Mouse (Mus musculus) liver, postnatal 0 days (tissue): ENCODE measurements at regions not wholly inside any gene's neighbourhood (a gene's known extent, or its start where the extent isn't known, plus 50 kb on each side); places are given as distances from the start of the nearest gene placed in this dataset.

Source experiments
- ATAC-seq: fragments of 200-750 bp; cut with Nextera tagmentation; 2 replicates; pipeline ENCODE4 v1.8.0; 2017; ENCODE audit warnings: mild to moderate bottlenecking, moderate library complexity
- DNase-seq: peaks from one replicate; pipeline ENCODE4 v3.0.0-alpha.2; 2016
- H3K27ac ChIP-seq: fragments of 300-500 bp; sonication (generic); 2 replicates; pipeline ENCODE4 v1.5.1; 2014; ENCODE audit warnings: antibody characterized with exemption, moderate library complexity, mild to moderate bottlenecking, low read depth
- H3K27me3 ChIP-seq: fragments of 300-500 bp; sonication (generic); 2 replicates; pipeline ENCODE4 v1.6.1; 2014; ENCODE audit warnings: low read length, control low read depth, mixed read lengths; ENCODE audit not compliant: insufficient read depth
- H3K36me3 ChIP-seq: fragments of 300-500 bp; sonication (generic); replicated peaks from 2 replicates; pipeline ENCODE4 v1.6.1; 2014; ENCODE audit warnings: mild to moderate bottlenecking, control low read depth, low read length, moderate library complexity, mixed read lengths; ENCODE audit not compliant: insufficient read depth
- H3K4me1 ChIP-seq: fragments of 300-500 bp; sonication (generic); 2 replicates; pipeline ENCODE4 v1.6.1; 2014; ENCODE audit warnings: antibody characterized with exemption, mild to moderate bottlenecking, control low read depth; ENCODE audit not compliant: insufficient read depth
- H3K4me2 ChIP-seq: fragments of 300-500 bp; sonication (generic); 2 replicates; pipeline ENCODE4 v1.6.1; 2014; ENCODE audit warnings: low read depth, mild to moderate bottlenecking, low read length, moderate library complexity, mixed read lengths
- H3K4me3 ChIP-seq: fragments of 300-500 bp; sonication (generic); 2 replicates; pipeline ENCODE4 v1.5.1; 2014; ENCODE audit warnings: low read depth, low read length
- H3K9ac ChIP-seq: fragments of 300-500 bp; sonication (generic); replicated peaks from 2 replicates; pipeline ENCODE4 v1.6.1; 2014; ENCODE audit warnings: mild to moderate bottlenecking, moderate library complexity
- H3K9me3 ChIP-seq: fragments of 300-500 bp; sonication (generic); 2 replicates; pipeline ENCODE4 v1.6.1; 2016; ENCODE audit warnings: mild to moderate bottlenecking, control low read depth, low read length, mixed read lengths
- CTCF ChIP-seq: sonication (generic); IDR thresholded peaks from 2 replicates; pipeline ENCODE4 v1.5.1; 2016; ENCODE audit warnings: antibody characterized with exemption, low read depth
- EP300 ChIP-seq: IDR thresholded peaks from 2 replicates; pipeline ENCODE4 v1.6.1; 2016; ENCODE audit warnings: antibody characterized with exemption, low read depth, mild to moderate bottlenecking
- WGBS: fragments of 180-500 bp; shearing (Covaris S2); extraction: QIAGEN DNeasy Blood & Tissue Kit; methylation state at CpG from one replicate; pipeline ENCODE4 v1.1.7; 2014; ENCODE audit not compliant: insufficient replicate concordance; 5-methylcytosine and 5-hydroxymethylcytosine counted together

GRCm38 (mm10) chr9:115382824-115383475 is 72.7 kb upstream of the Stt3b start:
- no peaks in the 10 kb centered on the region for H3K27me3 ChIP-seq
- H3K27ac ChIP-seq = no peak overlapping the region
- H3K36me3 ChIP-seq = no peaks in the 10 kb centered on the region
- H3K4me2 ChIP-seq = no peak overlapping the region
- no peaks in the 10 kb centered on the region for H3K9me3 ChIP-seq
- WGBS = 81% methylated on average over 12 of the region's 12 CpGs
- peaks cover 3% of the 10 kb centered on the region; the same call in 1 of the 2 replicates for H3K4me1 ChIP-seq
- ATAC-seq (no peak), DNase-seq (no peak)
- H3K4me3 ChIP-seq = no peak overlapping the region
- no peak overlapping the region for H3K9ac ChIP-seq
- no peak for TF ChIP-seq CTCF
- TF ChIP-seq EP300 = no peak

DNA sequence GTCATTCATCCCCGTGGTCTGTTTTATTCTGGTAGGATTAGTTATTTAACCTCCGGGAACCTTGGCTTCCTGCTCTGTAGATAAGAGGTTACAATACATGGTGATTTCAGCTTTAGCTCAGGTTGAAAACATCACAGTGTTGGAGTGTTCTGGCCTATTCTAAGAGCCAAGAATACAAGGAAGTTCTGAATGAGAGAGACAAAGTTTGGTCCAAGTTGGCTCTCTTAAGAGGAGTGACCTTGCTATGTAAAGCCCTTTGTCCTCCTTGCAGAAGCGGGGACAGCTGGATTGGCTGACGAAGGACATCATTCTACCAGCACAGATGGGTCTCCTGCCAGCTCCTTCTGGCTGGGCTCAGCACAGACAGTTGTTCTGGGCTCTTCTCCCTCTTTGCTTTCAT is 73.7 kb upstream of the Stt3b start:
- H3K36me3 ChIP-seq = no peaks in the 10 kb centered on the region
- H3K4me2 ChIP-seq = no peak overlapping the region
- H3K4me1 ChIP-seq = peaks cover 3% of the 10 kb centered on the region; the same call in 1 of the 2 replicates
- H3K4me3 ChIP-seq = no peak overlapping the region
- ATAC-seq (no peak), DNase-seq (no peak)
- no peak overlapping the region for H3K27ac ChIP-seq
- H3K9ac ChIP-seq = no peak overlapping the region
- 53% methylated on average over 4 of the region's 4 CpGs for WGBS
- no peaks in the 10 kb centered on the region for H3K27me3 ChIP-seq
- no peak for TF ChIP-seq CTCF
- no peak for TF ChIP-seq EP300
- no peaks in the 10 kb centered on the region for H3K9me3 ChIP-seq

GRCm38 (mm10) chr9:115384345-115384744 is 74.1 kb upstream of the Stt3b start:
- no peak overlapping the region for H3K27ac ChIP-seq
- 64% methylated on average over 1 of the region's 1 CpGs for WGBS

DNA sequence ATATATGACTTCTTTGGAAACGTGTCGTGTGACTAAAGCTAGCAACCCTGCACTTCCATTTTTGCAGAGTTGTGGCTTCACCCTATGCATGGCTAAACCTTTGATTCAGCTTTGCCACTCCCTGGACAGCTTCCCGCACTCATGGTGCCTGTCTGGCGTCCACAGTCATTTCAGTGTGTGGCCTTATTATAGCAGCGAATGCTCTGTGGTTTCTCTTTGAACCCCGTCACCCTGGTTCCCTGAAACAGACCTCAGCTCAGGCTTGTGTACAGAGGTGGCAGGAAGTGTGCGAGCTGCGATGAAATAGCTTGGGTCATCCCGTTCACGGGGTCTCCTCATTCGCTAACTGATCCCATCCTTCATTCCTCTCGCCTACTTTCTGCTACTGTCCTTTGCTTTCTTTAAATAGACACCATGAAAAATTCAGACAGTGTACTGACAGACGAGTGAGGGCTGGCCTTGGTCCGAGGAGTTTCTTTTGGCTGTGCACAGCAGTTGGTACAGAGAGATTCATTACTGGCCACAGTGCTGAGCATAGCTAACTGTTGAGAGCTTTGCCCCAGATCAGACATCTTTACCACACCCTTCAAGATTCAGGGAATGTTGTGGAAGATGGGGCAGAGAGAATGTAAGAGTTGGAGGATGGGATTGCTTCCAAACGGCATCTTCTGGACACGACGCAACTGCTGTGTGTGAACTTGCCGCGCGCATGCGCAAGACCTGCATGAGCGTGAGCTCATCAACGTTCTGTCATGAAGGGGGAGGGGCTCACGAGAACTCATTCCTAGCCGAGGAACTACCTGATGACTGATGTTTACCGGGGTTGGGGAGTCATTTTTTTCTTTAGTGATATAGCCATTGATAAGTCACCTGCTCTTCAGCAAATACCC is 77.5 kb upstream of the Stt3b start:
- WGBS = 52% methylated on average over 26 of the region's 26 CpGs

More at GRCm38 (mm10) chr9:115384345-115384744, 74.1 kb upstream of the Stt3b start:
- Histone ChIP-seq H3K4me2 (no peak overlapping the region), H3K4me3 (no peak overlapping the region), H3K9me3 (no peaks in the 10 kb centered on the region), H3K4me1 (peaks cover 3% of the 10 kb centered on the region; the same call in 1 of the 2 replicates), H3K36me3 (no peaks in the 10 kb centered on the region), H3K9ac (no peak overlapping the region), H3K27me3 (no peaks in the 10 kb centered on the region)
- TF ChIP-seq CTCF (no peak), EP300 (no peak)
- DNase-seq (no peak), ATAC-seq (no peak)

DNA sequence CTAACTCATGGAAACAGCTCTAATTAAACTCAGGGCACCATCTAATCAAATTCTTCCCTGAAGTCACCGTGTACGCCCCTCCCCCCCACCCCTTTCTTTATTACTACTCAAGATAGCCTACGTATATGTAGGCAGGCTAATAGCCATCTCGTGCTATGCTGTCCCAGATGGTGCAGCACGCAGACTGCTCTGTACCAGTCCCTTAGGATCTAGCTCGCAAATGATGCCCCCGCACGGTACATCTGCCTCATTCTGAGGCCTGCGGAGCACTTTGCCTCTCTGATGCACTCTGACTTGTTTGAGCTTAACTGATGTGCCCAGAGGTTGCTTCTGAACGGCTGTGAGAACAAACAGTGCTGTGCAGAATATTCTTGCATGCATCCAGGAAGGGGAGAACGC is 78.1 kb upstream of the Stt3b start:
- Histone ChIP-seq H3K9me3 (no peaks in the 10 kb centered on the region), H3K36me3 (no peaks in the 10 kb centered on the region), H3K27ac (no peak overlapping the region), H3K4me1 (peaks cover 19% of the 10 kb centered on the region), H3K27me3 (no peaks in the 10 kb centered on the region), H3K4me2 (no peak overlapping the region), H3K9ac (no peak overlapping the region), H3K4me3 (no peak overlapping the region)
- DNase-seq = no peak
- TF ChIP-seq CTCF = no peak
- ATAC-seq = no peak
- 85% methylated on average over 11 of the region's 11 CpGs for WGBS

More for the DNA sequence above, 77.5 kb upstream of the Stt3b start:
- ATAC-seq (no peak), DNase-seq (no peak)
- no peak overlapping the region for H3K4me3 ChIP-seq
- TF ChIP-seq EP300 = no peak
- TF ChIP-seq CTCF = no peak
- H3K9ac ChIP-seq = no peak overlapping the region
- H3K9me3 ChIP-seq = no peaks in the 10 kb centered on the region
- H3K27ac ChIP-seq = no peak overlapping the region
- no peaks in the 10 kb centered on the region for H3K36me3 ChIP-seq
- H3K27me3 ChIP-seq = no peaks in the 10 kb centered on the region
- peaks cover 19% of the 10 kb centered on the region for H3K4me1 ChIP-seq
- H3K4me2 ChIP-seq = peak overlapping the region; percentile 36

GRCm38 (mm10) chr9:115389082-115389481 is 78.9 kb upstream of the Stt3b start:
- Histone ChIP-seq H3K4me1 (peaks cover 18% of the 10 kb centered on the region), H3K27ac (no peak overlapping the region), H3K27me3 (no peaks in the 10 kb centered on the region), H3K9me3 (no peaks in the 10 kb centered on the region), H3K4me2 (no peak overlapping the region), H3K36me3 (no peaks in the 10 kb centered on the region), H3K9ac (no peak overlapping the region), H3K4me3 (no peak overlapping the region)
- TF ChIP-seq EP300 = no peak
- no peak for TF ChIP-seq CTCF
- WGBS = 78% methylated on average over 2 of the region's 2 CpGs
- ATAC-seq = no peak
- DNase-seq = no peak
